Mouse (Mus musculus) neural tube, embryonic 11.5 days (tissue): ENCODE measurements around the gene Plin2. TPM values are rescaled to one million over a fixed set of nuclear protein-coding genes. Genes with fewer than 3 reads are reported as not detected.

Experiments used
- ATAC-seq: fragments of 200-750 bp; cut with Nextera tagmentation; 2 replicates; pipeline ENCODE4 v1.8.0; 2017; ENCODE audit warnings: moderate number of reproducible peaks, mild to moderate bottlenecking, moderate TSS enrichment, moderate library complexity; ENCODE audit not compliant: insufficient read depth, low FRiP score, low TSS enrichment
- DNase-seq: peaks from one replicate; pipeline ENCODE4 v3.0.0-alpha.2; 2015; ENCODE audit warnings: low spot score
- H3K27ac ChIP-seq: fragments of 300-500 bp; sonication (generic); 2 replicates; pipeline ENCODE4 v1.5.1; 2014; ENCODE audit warnings: low read depth, mild to moderate bottlenecking, low read length
- H3K27me3 ChIP-seq: fragments of 300-500 bp; sonication (generic); 2 replicates; pipeline ENCODE4 v1.6.1; 2014; ENCODE audit warnings: mild to moderate bottlenecking, low read length, mixed read lengths; ENCODE audit not compliant: control insufficient read depth, insufficient read depth
- H3K36me3 ChIP-seq: fragments of 300-500 bp; sonication (generic); 2 replicates; pipeline ENCODE4 v1.6.1; 2014; ENCODE audit warnings: mild to moderate bottlenecking, low read length, moderate library complexity, mixed read lengths; ENCODE audit not compliant: control insufficient read depth, insufficient read depth
- H3K4me1 ChIP-seq: fragments of 300-500 bp; sonication (generic); 2 replicates; pipeline ENCODE4 v1.6.1; 2014; ENCODE audit warnings: low read length, mixed read lengths; ENCODE audit not compliant: control insufficient read depth, insufficient read depth
- H3K4me2 ChIP-seq: fragments of 300-500 bp; sonication (generic); 2 replicates; pipeline ENCODE4 v1.6.1; 2014; ENCODE audit warnings: low read depth, mild to moderate bottlenecking, moderate library complexity
- H3K4me3 ChIP-seq: fragments of 300-500 bp; sonication (generic); 2 replicates; pipeline ENCODE4 v1.5.1; 2014; ENCODE audit warnings: low read depth, low read length
- H3K9ac ChIP-seq: fragments of 300-500 bp; sonication (generic); 2 replicates; pipeline ENCODE4 v1.6.1; 2014; ENCODE audit warnings: mild to moderate bottlenecking, low read length
- H3K9me3 ChIP-seq: fragments of 300-500 bp; sonication (generic); 2 replicates; pipeline ENCODE4 v1.6.1; 2016; ENCODE audit warnings: low read length; ENCODE audit not compliant: control insufficient read depth
- WGBS: fragments of 180-500 bp; shearing (Covaris S2); extraction: QIAGEN DNeasy Blood & Tissue Kit; methylation state at CpG from one replicate; pipeline ENCODE4 v1.1.7; 2014; 5-methylcytosine and 5-hydroxymethylcytosine counted together
- polyA plus RNA-seq: library from polyadenylated mRNA; unstranded; fragments of >200 nt; fragmentation: Nextera tagmentation; extraction: Ambion mirVana; gene quantifications from 2 replicates; pipeline ENCODE4 v1.2.1, GENCODE M21; 2014

The Plin2 gene
- polyA plus RNA-seq, 1 experiment from 2014 or later = 84.2 TPM

DNA sequence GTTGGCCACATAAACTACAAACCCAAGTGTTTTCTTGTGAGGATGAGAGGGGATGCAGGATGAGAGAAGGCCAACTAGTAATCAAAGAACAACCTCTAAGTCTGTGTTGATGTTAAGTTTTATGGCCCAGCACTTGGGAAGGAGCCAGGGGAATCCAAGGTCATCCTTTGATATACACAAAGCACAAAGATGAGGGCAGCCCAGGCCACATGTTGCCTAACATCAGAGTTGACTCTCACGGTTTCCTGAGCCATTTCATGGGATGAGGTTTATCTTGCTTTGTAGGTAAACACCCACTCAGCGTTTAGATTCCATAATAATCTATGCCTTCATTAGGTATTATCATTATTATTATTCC is 16.1 kb upstream of the Plin2 start:
- no peak for DNase-seq
- Histone ChIP-seq H3K4me3 (no peak overlapping the region), H3K27ac (no peak overlapping the region), H3K9me3 (no peaks in the 10 kb centered on the region), H3K4me2 (no peak overlapping the region), H3K9ac (no peak overlapping the region), H3K4me1 (no peaks in the 10 kb centered on the region), H3K27me3 (no peaks in the 10 kb centered on the region), H3K36me3 (no peaks in the 10 kb centered on the region)
- ATAC-seq = no peak
- 52% methylated on average over 2 of the region's 2 CpGs for WGBS

DNA sequence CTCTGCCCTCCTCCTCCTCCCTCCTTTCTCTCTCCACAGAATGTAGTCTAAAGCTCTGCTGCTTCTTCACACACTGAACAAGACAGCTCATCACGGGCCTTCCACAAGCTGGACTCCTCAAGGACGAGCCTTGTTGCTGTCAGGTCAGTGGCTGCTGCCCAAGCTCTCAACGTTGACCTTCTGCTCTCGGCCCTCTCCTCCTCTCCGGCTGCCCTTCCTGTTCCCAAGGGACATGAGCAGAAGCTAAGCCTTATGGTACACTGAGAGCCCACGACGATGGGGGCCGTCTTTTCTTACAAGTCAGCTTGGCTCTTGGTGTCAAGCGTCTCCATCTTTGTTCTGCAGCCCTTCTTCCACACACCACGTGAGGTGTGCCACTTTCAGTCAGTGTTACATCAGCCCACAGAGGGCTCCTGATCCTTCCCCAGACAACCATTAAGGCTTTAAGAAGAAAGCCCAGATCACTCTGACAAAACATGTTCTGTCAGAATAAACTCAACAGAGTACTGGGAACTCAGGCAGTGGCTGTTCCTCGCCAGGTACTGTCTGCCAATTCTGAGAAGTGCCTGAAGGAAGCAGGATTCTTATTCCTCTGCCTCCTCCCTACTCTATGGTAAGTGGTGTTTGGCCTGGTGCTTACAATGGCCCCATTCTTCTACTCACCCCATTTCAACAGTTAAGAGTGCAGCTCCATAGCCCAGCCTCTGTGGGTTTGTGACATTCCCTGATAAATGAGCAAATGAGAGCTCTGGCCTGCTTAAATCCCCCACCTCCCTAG is 15.6 kb upstream of the Plin2 start:
- H3K36me3 ChIP-seq = no peaks in the 10 kb centered on the region
- H3K4me2 ChIP-seq = no peak overlapping the region
- H3K27me3 ChIP-seq = no peaks in the 10 kb centered on the region
- H3K4me1 ChIP-seq = no peaks in the 10 kb centered on the region
- DNase-seq (no peak), ATAC-seq (no peak)
- no peak overlapping the region for H3K27ac ChIP-seq
- 71% methylated on average over 11 of the region's 11 CpGs for whole genome bisulfite sequencing
- H3K9me3 ChIP-seq = no peaks in the 10 kb centered on the region
- H3K9ac ChIP-seq = no peak overlapping the region
- no peak overlapping the region for H3K4me3 ChIP-seq

DNA sequence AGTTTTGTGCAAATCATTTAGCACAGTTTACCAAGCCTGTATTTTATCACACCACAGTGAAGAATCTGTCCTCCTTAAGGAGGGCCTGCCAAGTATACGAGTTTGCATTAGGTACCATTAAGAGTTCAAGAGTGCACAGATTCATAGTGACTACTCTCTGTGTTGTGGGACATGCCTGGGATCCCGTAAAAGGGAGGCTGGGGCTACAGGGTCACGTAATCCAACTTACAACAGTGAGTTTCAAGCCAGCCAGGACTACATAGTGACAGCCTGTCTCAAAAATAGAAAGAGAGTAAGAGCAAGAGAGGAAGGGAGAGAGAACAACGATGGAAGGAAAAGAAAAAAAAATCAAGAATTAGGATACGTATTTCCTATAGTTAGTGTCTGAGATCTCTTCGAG is 14.9 kb upstream of the Plin2 start:
- H3K4me3 ChIP-seq = no peak overlapping the region
- no peaks in the 10 kb centered on the region for H3K9me3 ChIP-seq
- H3K4me2 ChIP-seq = no peak overlapping the region
- ATAC-seq (no peak), DNase-seq (no peak)
- WGBS = 82% methylated on average over 6 of the region's 6 CpGs
- no peak overlapping the region for H3K27ac ChIP-seq
- H3K36me3 ChIP-seq = no peaks in the 10 kb centered on the region
- no peaks in the 10 kb centered on the region for H3K4me1 ChIP-seq
- no peaks in the 10 kb centered on the region for H3K27me3 ChIP-seq
- no peak overlapping the region for H3K9ac ChIP-seq

DNA sequence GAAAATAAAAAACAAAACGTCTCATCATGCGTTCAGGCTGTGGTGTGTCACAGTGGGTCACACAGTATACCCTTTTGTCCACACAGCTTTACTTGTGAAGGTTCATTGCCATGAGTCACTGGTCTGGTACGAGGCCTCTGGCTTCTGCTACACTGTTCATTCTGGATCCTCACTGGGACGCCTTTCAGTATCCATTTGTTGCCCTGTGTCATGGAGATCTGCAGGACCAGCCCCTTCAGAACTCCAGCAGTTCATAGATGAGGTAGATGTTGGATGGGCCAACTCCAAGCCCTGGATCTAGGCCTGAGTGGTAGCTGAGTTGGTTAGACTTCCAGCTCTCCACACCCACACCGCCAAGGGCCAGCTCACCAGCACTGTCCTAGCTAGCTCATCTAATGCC is 13.9 kb upstream of the Plin2 start:
- H3K36me3 ChIP-seq = no peaks in the 10 kb centered on the region
- H3K4me1 ChIP-seq = no peaks in the 10 kb centered on the region
- no peaks in the 10 kb centered on the region for H3K9me3 ChIP-seq
- WGBS = 88% methylated on average over 5 of the region's 5 CpGs
- no peak overlapping the region for H3K9ac ChIP-seq
- no peak overlapping the region for H3K4me2 ChIP-seq
- H3K27ac ChIP-seq = no peak overlapping the region
- DNase-seq = no peak
- ATAC-seq = no peak
- no peak overlapping the region for H3K4me3 ChIP-seq
- no peaks in the 10 kb centered on the region for H3K27me3 ChIP-seq

DNA sequence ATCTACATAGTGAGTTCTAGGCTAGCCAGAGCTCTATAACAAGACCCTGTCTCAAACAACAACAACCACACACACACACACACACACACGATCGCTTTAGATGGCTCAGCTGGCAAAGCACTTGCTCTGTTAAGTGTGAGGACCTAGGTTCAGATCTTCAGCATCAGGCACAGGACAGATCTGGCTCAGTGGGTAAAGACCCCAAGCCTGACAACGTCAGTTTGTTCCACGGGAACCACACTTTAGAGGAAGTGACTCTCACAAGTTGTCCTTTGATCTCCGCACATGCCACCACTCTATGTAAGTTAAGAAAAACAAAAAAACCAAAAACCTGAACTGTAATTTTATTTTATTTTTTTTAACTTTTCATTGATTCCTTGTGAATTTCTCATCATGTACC is 13.4 kb upstream of the Plin2 start:
- ATAC-seq (no peak), DNase-seq (no peak)
- WGBS = 90% methylated on average over 5 of the region's 5 CpGs
- Histone ChIP-seq H3K4me3 (no peak overlapping the region), H3K27ac (no peak overlapping the region), H3K4me2 (no peak overlapping the region), H3K9me3 (no peaks in the 10 kb centered on the region), H3K36me3 (no peaks in the 10 kb centered on the region), H3K27me3 (no peaks in the 10 kb centered on the region), H3K9ac (no peak overlapping the region), H3K4me1 (no peaks in the 10 kb centered on the region)

DNA sequence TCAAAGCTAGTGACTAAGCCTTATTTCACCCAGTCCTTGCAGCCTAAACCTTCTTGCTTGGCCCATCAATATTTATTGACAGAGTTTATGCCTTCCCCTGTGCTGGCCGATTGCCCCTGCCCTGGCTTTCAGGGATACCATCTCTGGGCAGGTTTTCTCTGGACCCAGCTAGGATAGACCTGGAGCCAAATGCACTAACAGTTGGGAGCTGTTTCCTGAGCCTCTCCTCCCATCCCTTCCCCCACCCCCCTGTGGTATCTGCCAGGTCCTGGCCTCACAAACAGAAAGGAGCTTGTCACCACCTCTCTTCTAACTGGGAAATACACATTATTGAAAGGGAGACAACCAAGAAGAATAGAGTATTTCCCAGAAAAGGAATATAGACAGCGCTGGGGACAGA is 12.0 kb upstream of the Plin2 start:
- no peak overlapping the region for H3K9ac ChIP-seq
- WGBS = 73% methylated on average over 2 of the region's 2 CpGs
- H3K27ac ChIP-seq = no peak overlapping the region
- DNase-seq (no peak), ATAC-seq (no peak)
- H3K4me1 ChIP-seq = no peaks in the 10 kb centered on the region
- no peak overlapping the region for H3K4me3 ChIP-seq
- H3K4me2 ChIP-seq = no peak overlapping the region
- H3K9me3 ChIP-seq = no peaks in the 10 kb centered on the region
- no peaks in the 10 kb centered on the region for H3K27me3 ChIP-seq
- no peaks in the 10 kb centered on the region for H3K36me3 ChIP-seq

DNA sequence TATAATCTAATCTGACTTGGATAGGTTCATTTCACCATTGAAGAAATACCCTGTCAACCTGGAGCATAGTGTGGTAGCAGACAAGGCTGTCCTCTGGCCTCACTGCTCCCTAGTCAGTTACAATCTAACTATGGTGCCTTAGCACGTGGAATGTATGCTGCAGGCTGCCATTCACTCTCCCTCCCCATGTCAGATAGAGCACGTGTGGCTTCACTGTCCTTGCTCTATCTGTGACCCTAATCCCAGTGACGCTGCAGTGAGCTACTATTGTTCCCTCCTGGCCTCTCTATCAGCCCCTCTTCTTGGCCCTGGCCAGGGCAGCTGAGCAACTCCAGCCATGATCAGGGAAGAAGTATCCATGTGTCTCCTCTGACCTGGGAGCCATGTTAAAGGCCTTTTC is 11.6 kb upstream of the Plin2 start:
- Histone ChIP-seq H3K27me3 (no peaks in the 10 kb centered on the region), H3K4me1 (no peaks in the 10 kb centered on the region), H3K9ac (no peak overlapping the region), H3K4me2 (no peak overlapping the region), H3K36me3 (no peaks in the 10 kb centered on the region), H3K4me3 (no peak overlapping the region), H3K27ac (no peak overlapping the region), H3K9me3 (no peaks in the 10 kb centered on the region)
- no peak for ATAC-seq
- 43% methylated on average over 3 of the region's 3 CpGs for WGBS
- DNase-seq = no peak

DNA sequence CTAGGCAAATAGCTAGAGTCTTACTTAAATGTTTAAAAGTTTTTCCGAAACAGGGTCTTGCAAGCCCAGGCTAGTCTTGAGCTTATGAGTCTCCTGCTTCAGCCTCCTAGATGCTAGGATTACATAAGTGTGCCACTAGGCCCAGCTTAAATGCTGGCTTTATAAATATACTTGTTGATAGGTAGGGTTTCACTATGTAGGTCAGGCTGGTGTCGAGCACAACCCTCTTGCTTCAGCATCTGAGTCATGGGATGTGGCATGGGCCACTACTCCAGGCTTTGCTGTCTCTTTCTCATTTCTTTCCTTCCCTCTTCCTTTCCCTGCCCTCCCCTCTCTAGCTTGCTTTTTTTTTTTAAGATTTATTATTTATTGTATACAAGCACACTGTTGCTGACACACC is 9.8 kb upstream of the Plin2 start:
- no peak for DNase-seq
- H3K27ac ChIP-seq = no peak overlapping the region
- no peaks in the 10 kb centered on the region for H3K27me3 ChIP-seq
- 92% methylated on average over 2 of the region's 2 CpGs for WGBS
- H3K36me3 ChIP-seq = no peaks in the 10 kb centered on the region
- H3K4me3 ChIP-seq = no peak overlapping the region
- ATAC-seq = no peak
- H3K9ac ChIP-seq = no peak overlapping the region
- no peaks in the 10 kb centered on the region for H3K9me3 ChIP-seq
- no peak overlapping the region for H3K4me2 ChIP-seq
- H3K4me1 ChIP-seq = no peaks in the 10 kb centered on the region

DNA sequence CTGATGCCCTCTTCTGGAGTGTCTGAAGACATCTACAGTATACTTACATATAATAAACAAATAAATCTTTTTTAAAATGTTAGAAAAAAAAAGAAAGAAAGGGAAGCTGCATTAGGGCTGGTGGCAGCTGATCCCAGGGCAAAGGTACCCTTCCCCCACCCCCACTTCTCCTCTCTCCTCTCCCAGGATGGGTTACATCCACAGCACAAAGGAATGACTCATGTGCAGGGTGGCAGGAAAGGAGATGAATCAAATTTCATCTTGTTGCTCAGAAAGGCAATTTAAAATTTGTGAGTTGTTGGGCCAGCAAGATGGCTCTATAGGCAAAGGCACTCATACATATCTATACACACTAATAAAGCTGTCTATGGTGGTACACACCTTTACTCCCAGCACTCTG is 6.9 kb upstream of the Plin2 start:
- H3K27me3 ChIP-seq = no peaks in the 10 kb centered on the region
- no peak overlapping the region for H3K27ac ChIP-seq
- no peak overlapping the region for H3K4me3 ChIP-seq
- H3K4me2 ChIP-seq = no peak overlapping the region
- H3K36me3 ChIP-seq = no peaks in the 10 kb centered on the region
- H3K4me1 ChIP-seq = no peaks in the 10 kb centered on the region
- no peak overlapping the region for H3K9ac ChIP-seq
- no peaks in the 10 kb centered on the region for H3K9me3 ChIP-seq
- ATAC-seq (no peak), DNase-seq (no peak)
